ENCODE assay signal across 8 mouse cellular contexts in the genomic region with DNA sequence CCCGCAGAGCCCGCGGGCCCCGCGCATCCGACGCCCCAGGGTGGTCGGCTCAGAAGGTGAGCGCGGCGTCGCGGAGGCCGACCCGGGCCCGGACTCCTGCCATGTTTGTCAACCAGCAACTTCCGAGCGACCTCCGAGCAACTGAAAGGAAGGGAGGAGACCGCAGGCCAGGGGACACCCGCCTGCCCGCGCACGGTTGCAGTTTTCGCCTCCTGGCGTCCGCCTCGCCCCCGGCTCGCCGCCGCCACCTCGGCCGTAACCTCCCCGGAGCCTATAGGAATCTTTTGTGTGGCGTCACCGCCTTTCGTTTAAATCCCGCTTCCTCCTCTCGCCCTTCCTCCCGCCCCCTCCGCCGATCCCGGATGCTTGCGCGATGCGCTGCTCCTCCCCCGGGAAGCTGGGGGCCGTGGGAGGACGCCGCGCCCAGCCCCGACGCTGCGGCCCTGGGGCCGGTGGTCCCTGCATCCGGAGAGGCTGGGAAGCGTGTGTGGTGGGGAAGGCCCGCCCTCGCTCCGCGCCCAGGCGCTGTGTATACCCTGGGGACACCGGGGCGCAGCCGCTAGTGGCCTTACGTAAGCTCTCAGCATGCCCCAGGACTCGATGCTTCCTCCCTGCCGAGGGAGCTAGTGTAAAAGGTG. TPM values are rescaled to one million over a fixed set of nuclear protein-coding genes. Genes with fewer than 3 reads are reported as not detected.
DNase-seq lines count a peak whose midpoint lies in the region; ATAC-seq lines count a peak whose summit lies in the region.

Gene Tlnrd1 (minus strand): TSS at position 285 of the 638 bp plus-strand sequence.
Gene Mesd (plus strand): TSS at position 446 of the 638 bp plus-strand sequence.

- peaks cover 12% of the 10 kb centered on the region for H3K36me3 ChIP-seq in hindbrain, embryonic 10.5 days

- no peaks in the 10 kb centered on the region for H3K27me3 ChIP-seq in hindbrain, embryonic 10.5 days (ENCODE audit: insufficient read depth, poor library complexity, severe bottlenecking)

- ATAC-seq in frontal cortex, adult (ENCODE audit: low TSS enrichment), result peak; percentile 82

- peak; percentile 84 for DNase-seq in MEL-GATA-1-ER (ENCODE audit: extremely low read depth, low read depth)
- peak; percentile 89 for DNase-seq in cerebellum, adult 8-10 months
- DNase-seq in hindbrain, embryonic 10.5 days (ENCODE audit: low spot score), result peak; percentile 91
- peak; percentile 83 to 88 for DNase-seq in layer of hippocampus, postnatal 10 days (ENCODE audit: low spot score in 2 of 2)
- peak; percentile 96 for DNase-seq in lung, postnatal 10 days
- peak; percentile 91 for DNase-seq in ovary, postnatal 36 days (ENCODE audit: low spot score)
- DNase-seq in thymus, postnatal 25 days, result peak; percentile 87

- peaks cover 61% of the 10 kb centered on the region for H3K4me1 ChIP-seq in hindbrain, embryonic 10.5 days (replicated peaks)

- H3K4me3 ChIP-seq in hindbrain, embryonic 10.5 days, result peak within 1 kb of the TSS; percentile 86

- H3K9me3 ChIP-seq in hindbrain, embryonic 10.5 days, result peaks cover 6% of the 10 kb centered on the region; the same call in 1 of the 2 replicates

- H3K27ac ChIP-seq in hindbrain, embryonic 10.5 days, result peak within 1 kb of the TSS; percentile 99

- WGBS in hindbrain, embryonic 10.5 days, result under 1% methylated on average over 69 of the region's 69 CpGs

RNA-seq across cellular contexts. Expression of gene Tlnrd1, which starts in this region (rescaled TPM):
- polyA plus RNA-seq in hindbrain, embryonic 10.5 days (2016; fragmentation: Nextera tagmentation; extraction: Ambion mirVana), result 11.7 and 15.2 TPM in 2 replicates
- 10 to 100 TPM; 16.8 to 18.1 TPM for total RNA-seq in layer of hippocampus, postnatal 10 days (2021)

RNA-seq across cellular contexts. Expression of gene Mesd, which starts in this region (rescaled TPM):
- polyA plus RNA-seq in hindbrain, embryonic 10.5 days (2016; fragmentation: Nextera tagmentation; extraction: Ambion mirVana), result 73.4 and 96.5 TPM in 2 replicates
- 10 to 100 TPM; 71.5 to 75.5 TPM for total RNA-seq in layer of hippocampus, postnatal 10 days (2021)

Comparison
In these comparisons a context has a peak if more than half of its experiments do, and no peak if none do; other contexts are left out.
1. Peak in every context shown above with its lines: DNase-seq, ATAC-seq, H3K4me3 ChIP-seq and H3K27ac ChIP-seq.